Mouse (Mus musculus) small intestine, adult 2 months (tissue): ENCODE measurements around the gene Dph1.

Experiments used
- CTCF ChIP-seq: fragments of 200-500 bp; IDR thresholded peaks from 2 replicates; pipeline ENCODE4 v1.5.1; 2012; ENCODE audit warnings: low read depth, mild to moderate bottlenecking, control low read depth, inconsistent platforms, low read length, moderate library complexity, mixed read lengths; ENCODE audit not compliant: insufficient replicate concordance, insufficient read length; ENCODE audit errors: extremely low read depth
- POLR2A ChIP-seq: fragments of 200-500 bp; IDR thresholded peaks from 2 replicates; pipeline ENCODE4 v1.6.1; 2012; ENCODE audit warnings: low read depth, mild to moderate bottlenecking, control low read depth, inconsistent platforms, low read length, moderate library complexity

DNA sequence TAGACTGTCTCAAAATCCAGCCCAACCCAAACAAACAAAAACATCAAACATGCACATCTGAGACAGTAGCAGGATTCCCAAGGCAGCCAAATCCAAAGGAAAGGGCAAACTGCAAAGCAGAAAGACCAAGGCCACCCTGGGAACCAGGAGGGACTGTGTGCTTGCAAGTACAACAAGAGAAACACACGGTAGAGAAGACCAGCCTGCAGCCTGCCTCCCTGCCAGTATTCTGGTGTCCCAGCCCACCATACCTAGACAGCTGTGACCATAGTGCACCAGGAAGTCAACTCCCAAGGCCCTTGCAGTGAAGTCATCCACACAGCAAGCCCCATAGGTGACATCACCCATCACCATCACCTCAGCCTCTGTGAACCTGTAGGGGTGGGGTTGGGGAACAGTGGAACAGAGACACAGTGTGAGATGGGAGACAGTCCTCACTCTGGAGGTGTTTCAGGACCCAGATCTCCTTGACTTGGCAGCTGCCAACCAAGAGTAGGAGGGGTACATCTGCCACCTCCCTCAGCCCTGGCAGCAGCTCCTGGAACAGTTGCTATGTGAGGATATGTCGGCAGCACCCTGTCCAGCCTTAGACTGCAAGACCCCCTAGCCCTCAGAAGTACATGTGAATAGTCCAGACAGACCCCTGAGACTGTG, 7.0 kb downstream of the Dph1 start:
- TF ChIP-seq POLR2A = no peak
- no peak for TF ChIP-seq CTCF
